Mouse (Mus musculus) limb, embryonic 11.5 days (tissue): ENCODE measurements around the gene Olfr615. TPM values are rescaled to one million over a fixed set of nuclear protein-coding genes. Genes with fewer than 3 reads are reported as not detected.
"Not testable (repeated sequence)": the region's sequence is repeated elsewhere in the genome, so short reads cannot be mapped to it uniquely, and the experiment has no call there.

Source experiments
- ATAC-seq: fragments of 200-750 bp; cut with Nextera tagmentation; 2 replicates; pipeline ENCODE4 v1.8.0; 2017; ENCODE audit warnings: low read depth; ENCODE audit not compliant: insufficient number of reproducible peaks, low FRiP score, low TSS enrichment
- DNase-seq: peaks from one replicate; pipeline ENCODE4 v3.0.0-alpha.2; 2015; ENCODE audit warnings: low spot score
- H3K27ac ChIP-seq: fragments of 300-500 bp; sonication (generic); replicated peaks from 2 replicates; pipeline ENCODE4 v1.5.1; 2014; ENCODE audit warnings: low read depth, mild to moderate bottlenecking, low read length
- H3K27me3 ChIP-seq: fragments of 300-500 bp; sonication (generic); 2 replicates; pipeline ENCODE4 v1.6.1; 2014; ENCODE audit warnings: mild to moderate bottlenecking, low read length, mixed read lengths; ENCODE audit not compliant: control insufficient read depth, insufficient read depth
- H3K36me3 ChIP-seq: fragments of 300-500 bp; sonication (generic); 2 replicates; pipeline ENCODE4 v1.6.1; 2014; ENCODE audit warnings: mild to moderate bottlenecking, low read length, moderate library complexity, mixed read lengths; ENCODE audit not compliant: control insufficient read depth, insufficient read depth
- H3K4me1 ChIP-seq: fragments of 300-500 bp; sonication (generic); 2 replicates; pipeline ENCODE4 v1.6.1; 2014; ENCODE audit warnings: low read length, mixed read lengths; ENCODE audit not compliant: control insufficient read depth, insufficient read depth
- H3K4me2 ChIP-seq: fragments of 300-500 bp; sonication (generic); 2 replicates; pipeline ENCODE4 v1.6.1; 2014; ENCODE audit warnings: low read depth, mild to moderate bottlenecking, moderate library complexity; ENCODE audit not compliant: severe bottlenecking
- H3K4me3 ChIP-seq: fragments of 300-500 bp; sonication (generic); 2 replicates; pipeline ENCODE4 v1.5.1; 2014; ENCODE audit warnings: low read depth, low read length
- H3K9ac ChIP-seq: fragments of 300-500 bp; sonication (generic); 2 replicates; pipeline ENCODE4 v1.6.1; 2014; ENCODE audit warnings: mild to moderate bottlenecking, low read length
- H3K9me3 ChIP-seq: fragments of 300-500 bp; sonication (generic); 2 replicates; pipeline ENCODE4 v1.6.1; 2016; ENCODE audit warnings: low read length; ENCODE audit not compliant: control insufficient read depth
- WGBS: fragments of 180-500 bp; shearing (Covaris S2); extraction: QIAGEN DNeasy Blood & Tissue Kit; methylation state at CpG from one replicate; pipeline ENCODE4 v1.1.7; 2014; 5-methylcytosine and 5-hydroxymethylcytosine counted together
- polyA plus RNA-seq: library from polyadenylated mRNA; unstranded; fragments of >200 nt; fragmentation: Nextera tagmentation; extraction: Ambion mirVana; gene quantifications from 2 replicates; pipeline ENCODE4 v1.2.1, GENCODE M21; 2014

Olfr615 gene
- polyA plus RNA-seq, result not detected in 2 replicates

GRCm38 (mm10) chr7:103555779-103556178, at the start of gene Olfr615:
TSS of gene Olfr615 (plus strand) at chr7:103556079.
- Histone ChIP-seq H3K27ac (no peak within 1 kb of the TSS), H3K9ac (no peak within 1 kb of the TSS), H3K4me3 (no peak within 1 kb of the TSS), H3K4me1 (no peaks in the 10 kb centered on the region), H3K27me3 (no peaks in the 10 kb centered on the region), H3K36me3 (no peaks in the 10 kb centered on the region), H3K4me2 (no peak within 1 kb of the TSS), H3K9me3 (no peaks in the 10 kb centered on the region)
- no peak for ATAC-seq
- no peak for DNase-seq
- 88% methylated on average over 2 of the region's 2 CpGs for WGBS

- Histone ChIP-seq H3K9me3 (no peaks in the 10 kb centered on the region), H3K9ac (no peak within 1 kb of the TSS), H3K36me3 (no peaks in the 10 kb centered on the region), H3K4me1 (no peaks in the 10 kb centered on the region), H3K4me3 (no peak within 1 kb of the TSS), H3K4me2 (no peak within 1 kb of the TSS), H3K27ac (no peak within 1 kb of the TSS), H3K27me3 (no peaks in the 10 kb centered on the region)
- no peak for ATAC-seq
- 92% methylated on average over 2 of the region's 2 CpGs for WGBS
- DNase-seq, result no peak
Measured at GRCm38 (mm10) chr7:103512022-103512421, 43.9 kb upstream of the Olfr615 start, which contains the start of gene Olfr610. TSS of gene Olfr610 (minus strand) at chr7:103512122.

- not testable (repeated sequence) for H3K9ac ChIP-seq, ATAC-seq, DNase-seq, H3K27ac ChIP-seq, H3K36me3 ChIP-seq, H3K9me3 ChIP-seq, H3K4me2 ChIP-seq, H3K27me3 ChIP-seq, H3K4me3 ChIP-seq, H3K4me1 ChIP-seq
- 74% methylated on average over 1 of the region's 1 CpGs for WGBS
Measured at GRCm38 (mm10) chr7:103520746-103521145, 35.1 kb upstream of the Olfr615 start, which contains the start of gene Olfr611. TSS of gene Olfr611 (minus strand) at chr7:103520846.

- H3K27ac ChIP-seq, ATAC-seq, H3K36me3 ChIP-seq, H3K4me2 ChIP-seq, DNase-seq, H3K9ac ChIP-seq, H3K4me3 ChIP-seq, H3K9me3 ChIP-seq, H3K4me1 ChIP-seq, H3K27me3 ChIP-seq: not testable (repeated sequence)
- 83% methylated on average over 2 of the region's 2 CpGs for WGBS
Measured at GRCm38 (mm10) chr7:103542617-103543016, 13.3 kb upstream of the Olfr615 start, which contains the start of gene Olfr612. TSS of gene Olfr612 (minus strand) at chr7:103542717.

- ATAC-seq, result no peak
- Histone ChIP-seq H3K9ac (no peak within 1 kb of the TSS), H3K27ac (no peak within 1 kb of the TSS), H3K27me3 (no peaks in the 10 kb centered on the region), H3K4me3 (no peak within 1 kb of the TSS), H3K9me3 (no peaks in the 10 kb centered on the region), H3K4me2 (no peak within 1 kb of the TSS), H3K4me1 (no peaks in the 10 kb centered on the region), H3K36me3 (no peaks in the 10 kb centered on the region)
- DNase-seq, result no peak
- WGBS, result 81% methylated on average over 2 of the region's 2 CpGs
Measured at GRCm38 (mm10) chr7:103547774-103548173, 8.1 kb upstream of the Olfr615 start, which contains the start of gene Olfr613. TSS of gene Olfr613 (plus strand) at chr7:103548074.

- Histone ChIP-seq H3K27me3 (no peaks in the 10 kb centered on the region), H3K36me3 (no peaks in the 10 kb centered on the region), H3K27ac (no peak within 1 kb of the TSS), H3K4me3 (no peak within 1 kb of the TSS), H3K4me1 (no peaks in the 10 kb centered on the region), H3K4me2 (no peak within 1 kb of the TSS), H3K9me3 (no peaks in the 10 kb centered on the region), H3K9ac (no peak within 1 kb of the TSS)
- ATAC-seq (no peak), DNase-seq (no peak)
- 89% methylated on average over 3 of the region's 3 CpGs for WGBS
Measured at GRCm38 (mm10) chr7:103569043-103569442, 13.2 kb downstream of the Olfr615 start, which contains the start of gene Olfr616. TSS of gene Olfr616 (minus strand) at chr7:103569143.

GRCm38 (mm10) chr7:103572761-103573160, 16.9 kb downstream of the Olfr615 start, which contains the start of gene Olfr617:
TSS of gene Olfr617 (plus strand) at chr7:103573061.
- H3K27ac ChIP-seq, result no peak within 1 kb of the TSS
- H3K27me3 ChIP-seq, result no peaks in the 10 kb centered on the region
- no peaks in the 10 kb centered on the region for H3K36me3 ChIP-seq
- no peak for ATAC-seq
- H3K9me3 ChIP-seq, result no peaks in the 10 kb centered on the region
- H3K4me3 ChIP-seq, result no peak within 1 kb of the TSS
- no peak within 1 kb of the TSS for H3K9ac ChIP-seq
- WGBS, result 89% methylated on average over 1 of the region's 1 CpGs
- no peaks in the 10 kb centered on the region for H3K4me1 ChIP-seq
- H3K4me2 ChIP-seq, result no peak within 1 kb of the TSS
- DNase-seq, result no peak

GRCm38 (mm10) chr7:103589803-103590202, 33.9 kb downstream of the Olfr615 start, which contains the start of gene Olfr618:
TSS of gene Olfr618 (plus strand) at chr7:103590103.
- DNase-seq (no peak), ATAC-seq (no peak)
- WGBS, result 57% methylated on average over 2 of the region's 2 CpGs
- Histone ChIP-seq H3K4me1 (no peaks in the 10 kb centered on the region), H3K36me3 (no peaks in the 10 kb centered on the region), H3K4me3 (no peak within 1 kb of the TSS), H3K9me3 (no peaks in the 10 kb centered on the region), H3K4me2 (no peak within 1 kb of the TSS), H3K27me3 (no peaks in the 10 kb centered on the region), H3K9ac (no peak within 1 kb of the TSS), H3K27ac (no peak within 1 kb of the TSS)

GRCm38 (mm10) chr7:103600275-103600674, 44.4 kb downstream of the Olfr615 start, which contains the start of gene Olfr619:
TSS of gene Olfr619 (plus strand) at chr7:103600575.
- H3K27ac ChIP-seq, result no peak within 1 kb of the TSS
- no peaks in the 10 kb centered on the region for H3K36me3 ChIP-seq
- no peak for ATAC-seq
- H3K4me1 ChIP-seq, result no peaks in the 10 kb centered on the region
- H3K27me3 ChIP-seq, result no peaks in the 10 kb centered on the region
- H3K9me3 ChIP-seq, result no peaks in the 10 kb centered on the region
- H3K9ac ChIP-seq, result no peak within 1 kb of the TSS
- H3K4me3 ChIP-seq, result no peak within 1 kb of the TSS
- no peak for DNase-seq
- H3K4me2 ChIP-seq, result no peak within 1 kb of the TSS
